Mouse (Mus musculus) CH12.LX (cell line): ENCODE measurements around the gene Ablim1. TPM values are rescaled to one million over a fixed set of nuclear protein-coding genes. Genes with fewer than 3 reads are reported as not detected.

ENCODE experiments used
- DNase-seq: peaks from one replicate; pipeline ENCODE4 v3.0.0-alpha.2; 2013; ENCODE audit errors: extremely low read depth
- H3K27ac ChIP-seq: 2 replicates; pipeline ENCODE4 v1.5.1; 2012; ENCODE audit warnings: low read depth, mild to moderate bottlenecking, control low read depth, moderate library complexity; ENCODE audit not compliant: insufficient read depth
- H3K27me3 ChIP-seq: replicated peaks from 2 replicates; pipeline ENCODE3; 2012; ENCODE audit warnings: inconsistent platforms
- H3K36me3 ChIP-seq, 2 experiments: replicated peaks in 1 of 2; 2 replicates each; pipeline versions ENCODE3 to v1.6.1; 2012; ENCODE audit warnings: inconsistent platforms in 1 of 2, low read length in 1 of 2, mild to moderate bottlenecking in 1 of 2, mixed read lengths in 1 of 2, moderate library complexity in 1 of 2; ENCODE audit not compliant: control insufficient read depth in 1 of 2, insufficient read depth in 1 of 2
- H3K4me1 ChIP-seq, 2 experiments: 2 replicates each; pipeline ENCODE4 v1.6.1; 2012; ENCODE audit warnings: inconsistent platforms in 1 of 2, moderate library complexity in 1 of 2; ENCODE audit not compliant: insufficient read depth in 2 of 2, control insufficient read depth in 1 of 2
- H3K4me2 ChIP-seq: 2 replicates; pipeline ENCODE4 v1.6.1; 2012; ENCODE audit warnings: low read depth, mild to moderate bottlenecking, control low read depth; ENCODE audit not compliant: poor library complexity, insufficient read depth, severe bottlenecking
- H3K4me3 ChIP-seq, 3 experiments: fragments of 150-350 bp in 1 of 3; sonication (generic) in 1 of 3; replicated peaks in 1 of 3; 2 replicates each; pipeline versions ENCODE3 to v1.5.1; 2011 to 2012; ENCODE audit warnings: low read depth in 2 of 3, low read length in 2 of 3, mild to moderate bottlenecking in 2 of 3, moderate library complexity in 2 of 3, control low read depth in 1 of 3, improper control_type of control experiment in 1 of 3, inconsistent platforms in 1 of 3, mixed read lengths in 1 of 3; ENCODE audit not compliant: poor library complexity in 1 of 3
- H3K79me2 ChIP-seq: replicated peaks from 2 replicates; pipeline ENCODE4 v1.6.1; 2012; ENCODE audit warnings: mild to moderate bottlenecking, moderate library complexity; ENCODE audit not compliant: control insufficient read depth, poor library complexity, insufficient read depth, severe bottlenecking; ENCODE audit errors: extremely low read depth
- H3K9ac ChIP-seq: 2 replicates; pipeline ENCODE4 v1.6.1; 2012; ENCODE audit warnings: low read depth, mild to moderate bottlenecking, control low read depth, moderate library complexity; ENCODE audit not compliant: insufficient read depth
- H3K9me3 ChIP-seq: replicated peaks from 2 replicates; pipeline ENCODE3; 2012; ENCODE audit warnings: low read length, inconsistent platforms, mixed read lengths
- CHD2 ChIP-seq: IDR thresholded peaks from 2 replicates; pipeline ENCODE4 v1.6.1; 2011; ENCODE audit warnings: low read length, improper control_type of control experiment
- CTCF ChIP-seq, 2 experiments: IDR thresholded peaks in 1 of 2; conservative IDR thresholded peaks in 1 of 2; 2 replicates each; pipeline ENCODE4 v1.5.1; 2011 to 2012; ENCODE audit warnings: low read depth in 2 of 2, low read length in 2 of 2, improper control_type of control experiment in 1 of 2, inconsistent platforms in 1 of 2, mild to moderate bottlenecking in 1 of 2, moderate library complexity in 1 of 2
- EP300 ChIP-seq: IDR thresholded peaks from 2 replicates; pipeline ENCODE4 v1.6.1; 2011; ENCODE audit warnings: low read length, improper control_type of control experiment
- ETS1 ChIP-seq: conservative IDR thresholded peaks from 2 replicates; pipeline ENCODE4 v1.6.1; 2012; ENCODE audit warnings: low read depth, mild to moderate bottlenecking, inconsistent platforms, low read length, improper control_type of control experiment, moderate library complexity
- GABPA ChIP-seq: IDR thresholded peaks from 2 replicates; pipeline ENCODE4 v1.6.1; 2012; ENCODE audit warnings: low read depth, low read length, improper control_type of control experiment, inconsistent platforms; ENCODE audit not compliant: insufficient replicate concordance
- HCFC1 ChIP-seq: IDR thresholded peaks from 2 replicates; pipeline ENCODE4 v1.6.1; 2012; ENCODE audit warnings: low read depth, mild to moderate bottlenecking, inconsistent platforms, low read length, improper control_type of control experiment
- IRF4 ChIP-seq: IDR thresholded peaks from 2 replicates; pipeline ENCODE4 v1.6.1; 2014; ENCODE audit warnings: low read depth, mild to moderate bottlenecking, inconsistent platforms, low read length, improper control_type of control experiment
- JUN ChIP-seq: IDR thresholded peaks from 2 replicates; pipeline ENCODE4 v1.6.1; 2011; ENCODE audit warnings: low read depth, mild to moderate bottlenecking, low read length, improper control_type of control experiment, moderate library complexity; ENCODE audit not compliant: insufficient read depth
- MAFK ChIP-seq: IDR thresholded peaks from 2 replicates; pipeline ENCODE4 v1.6.1; 2011; ENCODE audit warnings: low read length, improper control_type of control experiment; ENCODE audit not compliant: insufficient replicate concordance
- MEF2A ChIP-seq: IDR thresholded peaks from 2 replicates; pipeline ENCODE4 v1.6.1; 2014; ENCODE audit warnings: low read depth, mild to moderate bottlenecking, inconsistent platforms, low read length, improper control_type of control experiment, borderline replicate concordance
- MXI1 ChIP-seq: IDR thresholded peaks from 2 replicates; pipeline ENCODE4 v1.6.1; 2011; ENCODE audit warnings: mild to moderate bottlenecking, low read depth, low read length, improper control_type of control experiment
- POLR2AphosphoS2 ChIP-seq: IDR thresholded peaks from 2 replicates; pipeline ENCODE4 v1.6.1; 2011; ENCODE audit warnings: low read depth, low read length, improper control_type of control experiment
- RAD21 ChIP-seq: IDR thresholded peaks from 2 replicates; pipeline ENCODE4 v1.6.1; 2011; ENCODE audit warnings: low read depth, mild to moderate bottlenecking, low read length, improper control_type of control experiment, moderate library complexity
- RCOR1 ChIP-seq: conservative IDR thresholded peaks from 2 replicates; pipeline ENCODE4 v1.6.1; 2012; ENCODE audit warnings: low read depth, mild to moderate bottlenecking, inconsistent platforms, low read length, improper control_type of control experiment
- SIN3A ChIP-seq: IDR thresholded peaks from 2 replicates; pipeline ENCODE4 v1.6.1; 2012; ENCODE audit warnings: low read length, improper control_type of control experiment, inconsistent platforms
- TBP ChIP-seq: conservative IDR thresholded peaks from 2 replicates; pipeline ENCODE4 v1.6.1; 2011; ENCODE audit warnings: low read depth, low read length, improper control_type of control experiment
- UBTF ChIP-seq: IDR thresholded peaks from 2 replicates; pipeline ENCODE4 v1.6.1; 2012; ENCODE audit warnings: low read depth, mild to moderate bottlenecking, inconsistent platforms, low read length, improper control_type of control experiment, moderate library complexity
- USF1 ChIP-seq: IDR thresholded peaks from 2 replicates; pipeline ENCODE4 v1.6.1; 2014; ENCODE audit warnings: low read depth, mild to moderate bottlenecking, inconsistent platforms, low read length, improper control_type of control experiment
- ZC3H11A ChIP-seq: IDR thresholded peaks from 2 replicates; pipeline ENCODE4 v1.6.1; 2012; ENCODE audit warnings: low read depth, mild to moderate bottlenecking, inconsistent platforms, low read length, improper control_type of control experiment
- ZNF384 ChIP-seq: IDR thresholded peaks from 2 replicates; pipeline ENCODE4 v1.6.1; 2012; ENCODE audit warnings: low read depth, low read length, improper control_type of control experiment, inconsistent platforms
- dilution Hi-C: fragments of 300-500 bp; cut with MboI; formaldehyde crosslinking; loops from 2 replicates; pipeline ENCODE4 v1.14.3; 2020; ENCODE audit warnings: low sequenced_read_pairs; ENCODE audit not compliant: extremely low pct_unique_long_range_greater_than_20kb, extremely low pct_ligation_motif_present
- in situ Hi-C: fragments of 300-500 bp; cut with MboI; formaldehyde crosslinking; loops from 3 replicates; pipeline ENCODE4 v1.14.3; 2019; ENCODE audit warnings: low sequenced_read_pairs, low pct_ligation_motif_present, low pct_unique_long_range_greater_than_20kb, mixed read lengths
- polyA plus RNA-seq: library from polyadenylated mRNA; unstranded; fragments of >175 nt; gene quantifications from 2 replicates; pipeline ENCODE4 v1.2.1, GENCODE M21; 2012; ENCODE audit warnings: low read depth; ENCODE audit not compliant: insufficient read length
- total RNA-seq, 2 experiments: library from RNA; depleted of rRNA; stranded (reverse); fragments of 300-350 nt in 1 of 2; fragments of >200 nt in 1 of 2; gene quantifications; 2 replicates each; pipeline ENCODE4 v1.2.3; 2012 to 2014

Gene Ablim1
- 0.59 and 0.85 TPM in 2 replicates for total RNA-seq (2012; rRNA removed)
- total RNA-seq (2014; rRNA removed): 1.2 and 2.0 TPM in 2 replicates
- polyA plus RNA-seq: 2.0 and 2.4 TPM in 2 replicates

DNA sequence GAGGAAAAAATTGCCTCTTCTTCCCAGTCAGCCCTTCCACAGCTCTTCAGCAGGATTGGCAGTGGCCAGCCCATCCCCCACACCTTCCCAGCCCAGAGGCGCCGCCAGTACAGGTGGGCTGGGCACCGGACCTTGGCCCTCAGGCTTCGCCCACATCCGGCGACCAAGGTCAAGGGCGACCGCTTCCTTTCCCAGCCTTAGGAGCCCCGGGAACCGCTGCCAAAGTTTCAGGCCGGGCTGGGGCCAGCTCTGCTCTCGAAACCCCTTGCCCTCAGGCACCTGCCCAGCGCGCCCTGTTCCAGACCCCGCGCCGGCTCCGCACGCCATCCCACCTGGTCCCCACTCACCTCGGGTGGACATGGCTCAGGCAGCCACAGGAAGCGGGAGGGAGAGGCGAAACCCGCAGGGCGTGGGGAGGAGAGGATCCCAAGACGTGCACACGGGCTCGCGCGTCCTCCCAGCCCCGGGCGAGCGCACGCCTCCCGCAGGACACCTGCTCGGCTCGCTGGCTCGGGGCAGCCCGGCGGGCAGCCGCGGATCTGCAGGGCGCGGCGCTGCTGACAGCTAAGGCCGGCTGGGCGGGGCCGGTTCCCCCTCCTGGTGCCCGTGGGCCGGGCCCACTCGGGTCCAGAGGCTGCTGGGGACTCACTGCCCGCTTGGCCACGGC lies at the start of gene Ablim1:
Gene Ablim1 (minus strand): TSS at position 574 of the 667 bp plus-strand sequence.
- Histone ChIP-seq H3K9ac (no peak within 1 kb of the TSS), H3K27me3 (no peaks in the 10 kb centered on the region), H3K79me2 (no peaks in the 10 kb centered on the region), H3K9me3 (no peaks in the 10 kb centered on the region), H3K4me2 (peak within 1 kb of the TSS; percentile 18; the same call in 1 of the 2 replicates), H3K27ac (no peak within 1 kb of the TSS), H3K4me3 (peak within 1 kb of the TSS in 2 of 3 experiments; percentile 26 to 41), H3K4me1 (peaks cover 4 to 23% of the 10 kb centered on the region in 2 experiments; a peak in 3 of 4 replicates), H3K36me3 (no peaks in the 10 kb centered on the region)
- DNase-seq: no peak
- in situ Hi-C loops (loop anchor here (25.0 kb wide), 1 partner anchor 402 kb away; no protein-coding TSS in a partner anchor), dilution Hi-C loops (no loop called here)
- no peak for TF ChIP-seq ETS1
- TF ChIP-seq RCOR1: no peak
- no peak for TF ChIP-seq GABPA
- TF ChIP-seq SIN3A: no peak
- TF ChIP-seq UBTF: 0 out of 2 replicates have a peak, but pooled peaks have one; percentile 62

DNA sequence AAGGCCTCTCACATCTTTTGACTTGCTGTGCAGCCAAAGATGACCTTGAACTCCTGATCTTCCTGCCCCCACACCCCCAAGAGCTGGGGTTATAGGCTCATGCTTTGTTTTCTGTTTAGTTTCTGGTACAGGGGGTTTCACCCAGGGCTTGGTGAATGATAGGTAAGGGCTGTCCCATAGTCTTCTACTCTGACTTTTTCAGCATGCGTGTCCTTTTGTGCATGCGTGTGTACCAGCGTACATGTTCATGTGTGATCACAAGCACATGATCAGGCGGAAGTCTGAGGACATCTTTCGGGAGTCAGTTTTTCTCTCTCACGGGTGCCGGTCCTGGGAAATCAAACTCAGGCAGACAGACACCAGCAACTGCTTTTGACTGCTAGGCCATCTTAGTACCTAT lies 48.8 kb upstream of the Ablim1 start:
- no peak for TF ChIP-seq MAFK
- no peak overlapping the region for H3K9ac ChIP-seq
- peaks cover under 1 to 38% of the 10 kb centered on the region in 2 experiments for H3K36me3 ChIP-seq
- DNase-seq: no peak
- no peak overlapping the region for H3K4me2 ChIP-seq
- H3K27me3 ChIP-seq: no peaks in the 10 kb centered on the region
- no peak overlapping the region for H3K27ac ChIP-seq
- peaks cover 57% of the 10 kb centered on the region for H3K79me2 ChIP-seq
- H3K4me3 ChIP-seq: no peak overlapping the region
- peaks cover 5 to 27% of the 10 kb centered on the region in 2 experiments; a peak in 2 of 4 replicates for H3K4me1 ChIP-seq
- H3K9me3 ChIP-seq: no peaks in the 10 kb centered on the region
- dilution Hi-C loops (no loop called here), in situ Hi-C loops (no loop called here)

DNA sequence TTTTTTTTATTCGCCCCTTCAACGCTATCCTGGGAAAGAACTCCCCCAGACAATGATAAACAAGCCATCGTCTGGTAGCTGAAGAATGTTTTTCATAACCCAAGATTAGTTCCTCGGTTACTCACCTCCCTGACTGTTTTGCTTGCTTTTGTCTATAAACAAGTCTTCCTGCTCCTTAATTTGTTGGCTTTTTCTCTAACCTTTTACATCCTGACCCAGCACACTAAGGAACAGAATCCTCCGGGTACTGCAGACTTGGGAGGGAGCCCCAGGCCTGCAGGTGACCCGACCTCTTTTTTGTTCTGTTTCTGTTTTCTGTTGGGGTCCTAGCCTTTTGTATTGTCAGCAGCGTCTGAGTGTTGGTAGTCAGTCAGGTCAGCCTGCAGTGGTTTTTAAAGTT lies 48.4 kb upstream of the Ablim1 start:
- Histone ChIP-seq H3K9me3 (no peaks in the 10 kb centered on the region), H3K4me1 (peaks cover 5 to 27% of the 10 kb centered on the region in 2 experiments; a peak in 2 of 4 replicates), H3K4me2 (0 out of 2 replicates have a peak overlapping the region, but pooled peaks have one; percentile 7), H3K36me3 (peaks cover 0 to 34% of the 10 kb centered on the region in 2 experiments), H3K79me2 (peaks cover 61% of the 10 kb centered on the region), H3K4me3 (no peak overlapping the region)
- dilution Hi-C loops: no loop called here
- TF ChIP-seq RCOR1 (no peak), MAFK (no peak), MEF2A (no peak), ZNF384 (no peak), MXI1 (no peak), ZC3H11A (no peak), POLR2AphosphoS2 (no peak), EP300 (no peak), RAD21 (no peak), HCFC1 (no peak), CTCF (conservative IDR thresholded peaks at IDR 0.05 in 1 of 2, IDR thresholded peaks at IDR 0.05 in 1 of 2; ENCODE audit: low read depth in 2 of 2, low read length in 2 of 2) (no peak), IRF4 (no peak), USF1 (no peak), ETS1 (no peak), TBP (no peak), JUN (no peak), CHD2 (no peak)
- TF ChIP-seq, all 38 proteins: peak for 0
- no peak overlapping the region for H3K27ac ChIP-seq
- in situ Hi-C loops: no loop called here
- no peaks in the 10 kb centered on the region for H3K27me3 ChIP-seq
- H3K9ac ChIP-seq: no peak overlapping the region
- no peak for DNase-seq
